Mouse (Mus musculus): ENCODE results near the gene Arrdc3.
"Not testable (repeated sequence)": the region's sequence is repeated elsewhere in the genome, so short reads cannot be mapped to it uniquely, and the experiment has no call there.

Arrdc3 gene

DNA sequence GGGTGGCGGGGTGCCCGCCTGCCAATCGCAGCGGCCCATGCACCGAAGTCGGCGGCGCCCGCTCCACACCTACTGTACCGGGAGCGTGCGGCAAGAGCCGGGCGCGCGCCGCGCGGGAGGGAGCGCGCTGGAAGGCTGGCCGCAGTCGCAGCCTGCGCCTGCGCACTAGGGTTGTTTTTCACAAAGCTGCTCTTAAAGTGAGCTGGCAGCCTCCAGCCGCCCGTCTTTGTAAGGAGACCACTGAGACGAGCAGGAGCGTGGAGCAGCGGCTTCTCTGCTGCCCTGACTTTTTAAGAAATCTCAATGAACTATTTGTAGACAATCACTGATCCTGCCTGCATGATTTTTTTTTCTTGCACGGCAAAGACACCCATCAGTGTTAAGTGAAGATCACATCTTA, at the start of gene Arrdc3:
TSS of gene Arrdc3 (plus strand) at position 195 of the 400 bp plus-strand sequence.
- DNase-seq, result peak; percentile 97

DNA sequence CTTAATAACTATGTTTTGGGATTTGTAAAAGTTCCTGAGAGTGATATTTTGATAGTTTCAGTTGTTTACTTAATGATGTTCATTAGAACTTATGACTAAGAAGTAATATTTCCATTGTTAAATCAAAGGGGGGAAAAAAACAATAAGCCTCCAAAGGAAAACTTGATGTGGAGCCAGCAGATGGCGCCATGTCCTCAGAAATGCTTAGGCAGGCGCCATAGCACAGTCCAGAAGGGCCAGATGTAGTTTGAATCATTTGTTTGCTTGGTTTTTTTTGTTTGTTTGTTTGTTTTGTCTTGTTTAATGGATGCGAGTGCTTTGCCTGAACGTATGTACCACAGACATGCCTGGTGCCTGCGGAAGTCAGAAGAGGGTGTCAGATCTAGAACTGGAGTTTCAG, 21.0 kb upstream of the Arrdc3 start:
- peak; percentile 76 for DNase-seq

DNA sequence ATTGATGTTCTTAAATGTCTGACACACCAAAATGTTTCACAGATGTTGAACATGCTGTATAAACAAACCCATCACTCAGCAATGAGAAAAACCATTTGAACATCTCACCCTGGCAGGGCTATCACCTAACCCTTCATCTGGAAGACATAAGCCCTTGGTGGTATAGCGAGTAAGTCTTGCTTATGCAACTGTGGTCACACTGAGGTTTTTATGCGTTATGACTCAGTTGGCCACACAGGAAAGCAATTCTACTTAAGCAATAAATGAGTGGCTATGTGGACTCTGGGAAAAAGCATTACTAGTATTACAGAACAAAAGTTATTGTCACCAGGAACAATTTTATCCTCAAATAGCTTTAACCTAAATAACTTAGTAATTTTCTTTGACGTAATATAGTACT, 19.0 kb upstream of the Arrdc3 start:
- DNase-seq, result no peak

DNA sequence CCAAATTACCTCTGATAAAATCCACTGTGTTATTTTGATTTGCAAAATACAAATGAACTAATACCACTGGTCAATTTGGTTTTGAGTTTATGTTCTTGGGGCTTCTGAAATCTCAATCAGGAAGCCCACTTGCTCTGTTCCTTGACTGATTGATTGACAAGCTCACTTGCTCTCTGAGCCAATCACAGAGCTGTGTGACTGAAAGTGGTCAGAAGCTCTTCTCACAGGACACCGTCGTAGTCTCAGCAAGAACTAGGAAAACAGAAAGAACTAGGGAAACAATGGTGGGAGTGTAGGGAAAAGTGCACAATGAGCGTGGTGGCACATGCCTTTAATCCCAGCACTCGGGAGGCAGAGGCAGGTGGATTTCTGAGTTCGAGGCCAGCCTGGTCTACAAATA, 8.1 kb upstream of the Arrdc3 start:
- DNase-seq, result no peak

DNA sequence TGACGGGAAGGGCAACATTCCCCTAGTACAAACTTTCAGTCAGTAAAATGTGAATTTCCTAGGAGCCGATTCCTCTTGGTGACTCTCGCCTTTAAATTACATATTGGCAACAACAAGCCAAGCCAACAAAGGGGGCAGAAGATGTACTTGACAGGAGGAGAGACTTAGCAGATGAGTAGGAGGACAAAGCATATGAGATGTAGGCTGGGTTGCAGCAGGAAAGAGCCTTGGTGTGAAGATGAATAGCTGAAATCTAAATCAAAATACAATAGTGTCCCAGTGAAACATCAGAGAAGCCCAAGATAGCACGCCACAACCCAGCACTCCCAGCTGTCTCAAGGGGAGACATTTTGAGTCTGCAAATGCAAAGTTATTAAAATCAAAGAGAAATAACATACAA, 2.4 kb upstream of the Arrdc3 start:
- no peak for DNase-seq

DNA sequence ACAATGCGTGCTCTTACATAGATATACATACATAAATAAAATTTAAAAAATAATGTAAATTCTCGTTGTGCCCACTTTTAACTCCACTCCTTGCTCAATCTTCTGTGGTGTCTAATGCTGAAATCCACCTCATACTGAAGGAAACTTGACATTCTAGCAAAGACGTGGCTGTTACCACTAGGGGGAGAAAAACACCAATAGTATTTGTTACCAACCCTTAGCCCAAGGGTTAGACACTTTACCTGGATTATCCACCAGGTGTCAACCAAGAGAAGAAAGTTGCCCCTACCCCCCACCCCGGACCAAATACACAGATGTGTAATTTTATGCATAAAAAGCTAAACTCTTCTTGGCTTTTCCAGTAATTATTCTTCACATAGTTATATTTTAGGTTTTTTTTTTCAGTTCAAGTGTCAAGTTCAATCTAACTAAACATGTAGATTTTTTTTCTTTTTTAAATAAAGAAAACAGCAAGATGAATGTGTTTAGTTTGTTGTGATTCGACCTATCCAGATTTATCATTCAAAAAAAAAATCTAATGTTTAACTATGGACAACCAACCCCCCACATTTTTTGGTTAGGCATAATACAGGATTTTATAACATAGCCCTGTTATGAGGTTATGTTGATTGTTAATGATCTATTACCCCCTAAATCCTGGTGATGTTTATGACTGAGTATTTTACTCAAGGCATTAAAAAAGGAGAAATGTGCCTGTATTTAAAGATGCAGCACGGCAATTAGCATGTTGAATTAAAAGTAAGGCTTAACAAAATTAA, 1.3 kb upstream of the Arrdc3 start:
- DNase-seq, result peak; percentile 86

DNA sequence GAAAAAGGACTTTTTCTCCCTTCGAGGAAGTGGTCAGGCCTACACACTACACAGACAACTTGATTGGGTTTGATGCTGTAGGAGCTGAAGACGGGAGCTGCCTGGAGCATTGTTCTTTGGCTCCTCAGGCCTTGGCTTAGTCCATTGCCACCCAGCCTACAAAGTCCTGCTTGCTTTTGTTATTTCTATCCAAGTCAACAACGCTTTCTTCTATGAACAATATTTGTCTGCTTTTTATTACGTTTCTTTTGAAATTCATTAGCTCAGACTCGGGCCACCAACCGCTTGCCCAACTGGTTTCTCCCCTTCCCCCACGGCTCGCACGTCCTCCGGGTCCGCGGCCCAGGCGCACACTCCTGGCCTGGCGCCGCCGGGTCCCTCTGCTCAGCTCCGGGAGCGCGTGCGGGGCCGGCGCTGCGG, 458 bp upstream of the Arrdc3 start:
- no peak for DNase-seq

DNA sequence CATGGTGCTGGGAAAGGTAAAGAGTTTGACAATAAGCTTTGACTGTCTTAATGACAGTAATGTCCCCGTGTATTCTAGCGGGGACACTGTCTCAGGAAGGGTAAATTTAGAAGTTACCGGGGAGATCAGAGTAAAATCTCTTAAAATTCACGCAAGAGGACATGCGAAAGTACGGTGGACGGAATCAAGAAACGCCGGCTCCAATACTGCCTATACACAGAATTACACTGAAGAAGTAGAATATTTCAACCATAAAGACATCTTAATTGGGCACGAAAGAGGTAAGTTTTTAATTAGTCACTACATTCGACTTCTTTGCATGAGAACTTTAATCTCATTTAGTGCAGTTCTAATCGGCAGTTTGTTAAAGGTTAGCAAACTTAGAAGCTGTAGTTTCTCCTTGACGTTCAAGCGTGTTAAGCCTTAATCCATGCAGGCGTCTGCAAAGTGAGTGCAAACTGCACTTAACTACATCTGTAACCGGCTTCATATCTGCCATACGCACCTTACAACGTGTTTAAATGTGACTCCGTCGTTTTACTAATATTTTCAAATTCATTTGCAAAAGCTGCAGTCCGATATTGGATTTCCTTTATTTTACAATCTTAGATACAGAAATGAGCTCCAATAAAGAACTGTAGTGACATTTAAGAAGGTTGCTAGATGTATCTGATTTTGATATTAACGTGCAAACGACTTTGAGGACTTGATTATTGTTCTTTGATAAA, 629 bp downstream of the Arrdc3 start:
- no peak for DNase-seq

DNA sequence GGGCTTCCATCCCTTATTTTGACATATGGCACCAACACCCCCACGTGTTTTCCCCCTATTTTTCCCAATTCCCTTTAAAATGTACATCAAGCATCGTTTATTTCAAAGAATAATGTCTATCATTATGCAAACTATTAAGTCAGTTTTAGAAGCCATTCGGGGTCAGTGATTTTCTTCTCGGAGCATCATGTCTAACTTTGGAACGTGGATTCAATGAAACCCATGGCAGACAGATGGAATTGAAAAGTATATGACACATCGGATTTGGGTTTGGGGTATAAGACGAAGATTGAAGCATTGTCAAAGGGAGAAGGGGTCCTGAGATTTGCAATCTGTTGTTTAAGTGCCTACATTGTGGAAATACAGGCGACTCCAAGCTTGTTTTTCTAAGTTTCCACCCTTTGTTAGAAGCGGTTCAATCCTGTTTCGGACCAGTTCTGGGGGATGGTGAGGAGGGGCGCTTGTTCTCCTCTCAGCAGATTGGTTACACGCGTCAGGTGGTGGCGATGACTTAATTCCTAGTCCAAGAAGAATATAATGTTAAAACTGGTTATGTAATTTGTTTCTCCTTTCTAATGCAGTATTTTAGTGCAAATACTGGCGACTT, 1.3 kb downstream of the Arrdc3 start:
- DNase-seq, result peak; percentile 90

DNA sequence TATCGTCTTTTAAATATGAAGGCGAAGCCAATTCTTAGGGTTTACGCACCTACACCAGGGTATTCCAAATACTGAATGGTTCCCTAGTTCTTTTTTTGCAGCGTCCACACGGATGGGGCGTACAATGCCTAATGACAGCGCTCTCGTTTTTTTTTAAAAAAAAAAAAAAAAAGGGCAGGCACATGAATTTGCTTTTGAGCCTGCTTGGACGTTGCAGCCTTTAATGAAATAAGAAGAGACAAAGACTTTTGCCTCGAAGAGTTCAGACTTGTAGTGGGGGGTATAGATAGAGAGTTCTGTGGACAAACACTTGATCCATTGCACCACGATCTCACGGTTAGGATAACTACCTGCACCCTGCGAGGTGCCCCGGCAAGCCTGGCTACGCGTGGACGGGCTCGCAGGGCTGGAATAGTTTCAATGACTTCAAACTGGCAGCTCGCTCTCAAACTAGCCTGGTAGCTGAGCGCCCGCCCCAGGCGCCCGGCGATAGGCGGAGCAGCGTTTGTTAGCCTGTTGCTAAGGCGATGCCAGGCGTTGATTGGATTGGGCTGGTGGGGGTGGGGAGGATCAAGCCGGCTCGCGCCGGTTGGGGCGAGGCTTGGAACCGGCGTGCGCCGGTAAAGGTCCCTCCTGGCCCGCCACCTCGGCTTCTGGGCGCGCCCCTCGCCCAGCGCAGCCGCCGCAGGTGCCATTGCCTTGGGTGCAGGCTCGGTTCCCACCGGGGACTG, 2.1 kb downstream of the Arrdc3 start:
- DNase-seq, result peak; percentile 97

DNA sequence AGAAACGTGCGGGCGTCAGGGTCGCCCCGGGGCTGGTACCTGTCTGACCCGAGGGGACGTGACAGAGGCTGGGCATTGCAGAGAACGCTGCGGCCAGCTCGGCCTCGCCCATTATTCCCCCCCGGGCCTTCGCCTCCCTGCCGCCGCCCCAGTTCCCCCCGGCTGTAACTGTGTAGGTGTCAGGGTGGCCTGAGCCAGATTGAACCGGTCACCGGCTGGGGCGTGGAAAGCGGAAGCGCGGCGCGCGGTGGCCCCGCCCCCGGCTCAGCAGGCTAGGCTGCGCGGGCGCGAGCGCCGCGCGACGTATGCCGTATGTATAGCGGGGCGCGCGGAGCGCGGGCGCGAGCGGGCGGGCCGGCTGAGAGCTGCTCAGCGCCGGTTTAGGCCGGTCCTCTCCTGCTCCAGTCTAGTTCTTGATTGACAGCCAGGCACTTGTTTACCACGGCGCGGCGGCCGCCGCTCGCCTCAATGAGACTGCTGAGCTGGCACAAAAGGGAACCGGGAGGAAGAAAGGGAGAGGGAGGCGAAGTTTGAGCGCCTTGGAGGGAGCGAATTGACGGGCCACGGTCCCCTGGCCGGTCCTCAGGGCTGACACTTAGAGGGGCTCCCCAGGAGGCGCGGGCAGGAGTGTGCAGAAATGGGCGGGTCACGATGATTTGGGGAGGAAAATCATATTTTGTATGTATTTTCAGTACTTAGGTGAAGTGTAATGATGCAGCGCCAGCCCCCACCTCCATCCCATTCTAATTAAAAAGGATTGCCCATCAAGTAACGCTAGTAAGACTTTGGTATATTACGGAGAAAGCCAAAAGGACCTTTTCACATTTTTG, 2.9 kb downstream of the Arrdc3 start:
- peak; percentile 94 for DNase-seq

DNA sequence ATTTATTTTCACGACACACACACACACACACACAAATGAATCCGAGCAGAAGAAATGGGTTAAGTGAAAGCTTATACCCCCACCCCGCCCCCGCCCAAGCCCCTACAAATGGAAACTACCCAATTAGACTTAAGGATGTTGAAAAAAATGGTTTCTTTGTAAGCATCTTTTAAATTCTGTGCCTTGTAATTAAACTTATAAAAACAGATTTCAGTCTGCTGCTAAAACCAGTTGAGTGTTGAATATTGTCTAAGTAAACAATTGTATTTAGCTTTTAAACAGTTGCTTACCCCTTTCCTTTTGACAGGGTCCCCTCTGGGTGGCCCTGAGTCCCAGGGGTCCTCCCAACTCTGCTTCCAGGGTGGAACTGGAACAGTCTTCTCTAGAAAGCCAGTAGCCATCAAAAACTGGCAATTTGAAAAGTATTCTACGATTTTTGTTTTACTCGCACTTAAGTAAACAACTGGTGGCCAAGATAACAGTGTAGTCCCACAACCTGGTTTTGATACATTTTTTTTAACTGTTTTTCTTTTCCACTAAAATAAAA, 3.6 kb downstream of the Arrdc3 start:
- no peak for DNase-seq

DNA sequence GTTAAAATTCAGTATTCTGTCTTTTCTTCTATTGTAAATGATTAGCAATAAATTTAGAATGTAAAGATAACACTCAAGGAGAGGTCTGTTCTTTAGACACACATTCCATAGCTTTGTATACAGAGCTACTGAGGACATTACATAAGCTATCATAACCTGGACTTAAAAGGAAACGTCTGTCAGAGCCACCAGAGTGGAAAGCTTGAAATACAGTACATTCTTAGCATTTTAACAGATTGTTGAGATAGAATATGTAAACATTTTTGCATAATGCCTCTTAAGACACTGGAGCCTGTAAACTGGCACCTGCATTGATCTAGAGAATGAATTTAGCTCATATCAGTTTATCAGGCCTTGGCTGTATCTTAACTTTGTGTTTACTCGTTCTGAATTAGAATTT, 4.7 kb downstream of the Arrdc3 start:
- no peak for DNase-seq

DNA sequence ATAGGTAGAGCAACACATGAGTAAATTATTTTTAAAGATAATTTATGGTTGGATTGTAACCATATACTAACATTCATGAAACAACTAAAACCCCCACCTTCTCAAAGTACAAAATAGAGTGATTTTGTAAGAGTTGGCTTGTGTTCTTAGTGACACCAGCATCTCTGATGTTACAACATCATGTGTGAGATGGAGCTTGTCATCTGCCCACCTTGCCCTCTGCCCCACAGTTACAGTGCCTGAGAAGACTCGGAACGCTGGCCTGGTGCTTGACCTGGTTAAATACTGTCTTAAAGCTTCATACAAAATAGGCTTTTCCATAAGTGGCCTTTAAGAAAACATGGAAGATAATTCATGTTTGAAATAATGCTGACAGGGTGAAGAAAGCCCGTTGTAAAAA, 11.7 kb downstream of the Arrdc3 start:
- not testable (repeated sequence) for DNase-seq

DNA sequence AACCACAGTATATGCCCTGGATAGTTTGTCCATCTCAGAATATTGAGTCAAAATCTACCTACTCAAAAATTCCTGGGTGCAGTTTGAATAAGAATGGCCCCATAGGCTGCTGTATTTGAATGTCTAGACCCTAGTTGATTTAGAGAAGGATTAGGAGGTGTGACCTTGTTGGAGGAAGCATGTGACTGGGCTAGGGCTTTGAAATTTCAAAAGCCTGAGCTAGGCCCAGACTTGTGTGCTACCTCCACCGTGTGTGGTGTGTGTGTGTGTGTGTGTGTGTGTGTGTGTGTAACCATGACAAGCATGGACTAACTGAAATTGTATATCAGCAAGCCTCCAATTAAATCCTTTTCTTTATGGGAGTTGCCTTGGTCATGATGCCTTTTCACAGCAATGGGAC, 14.2 kb downstream of the Arrdc3 start:
- DNase-seq, result no peak

DNA sequence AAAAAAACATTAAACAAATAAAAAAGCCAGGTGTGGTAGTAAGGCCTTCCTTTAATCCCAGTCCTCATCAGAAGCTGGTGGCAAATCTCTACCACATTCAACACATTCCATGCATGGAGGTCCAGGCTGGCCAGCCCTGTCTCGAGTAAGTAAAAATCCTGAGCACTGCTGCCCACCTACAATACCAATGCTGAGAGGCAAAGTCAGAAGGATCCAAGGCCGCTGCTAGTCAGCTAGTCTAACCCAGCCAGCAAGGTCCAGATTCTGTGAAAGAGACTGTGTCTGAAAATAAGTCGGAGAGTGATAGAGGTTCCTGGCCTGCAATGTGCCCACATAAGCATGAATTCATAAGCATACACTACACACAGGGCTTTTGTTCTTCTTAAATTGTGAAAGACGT, 14.9 kb downstream of the Arrdc3 start:
- DNase-seq, result no peak

DNA sequence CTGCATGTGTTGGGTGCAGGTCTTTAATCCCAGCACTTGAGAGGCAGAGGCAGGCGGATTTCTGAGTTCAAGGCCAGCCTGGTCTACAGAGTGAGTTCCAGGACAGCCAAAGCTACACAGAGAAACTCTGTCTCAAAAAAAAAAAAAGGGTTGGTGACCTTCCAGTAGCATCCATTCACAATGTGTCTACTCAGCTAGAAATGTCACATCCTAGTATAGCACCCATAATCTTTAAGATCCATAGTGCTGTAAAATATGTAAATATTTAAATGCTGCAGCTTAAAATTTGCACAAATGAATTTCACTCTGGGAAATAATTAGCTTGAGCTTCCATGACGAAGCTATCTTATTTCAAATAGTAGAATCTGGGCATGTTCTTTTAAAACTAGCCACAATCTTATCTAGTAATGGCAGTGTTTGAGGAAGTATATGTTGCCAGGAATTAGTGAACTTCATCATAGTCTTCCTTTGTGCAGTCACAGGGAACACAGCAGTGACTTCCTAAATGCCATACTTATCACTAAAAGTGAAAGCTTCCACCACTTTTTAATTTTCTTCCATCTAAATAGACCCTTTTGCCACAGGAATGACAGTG, 16.3 kb downstream of the Arrdc3 start:
- no peak for DNase-seq

DNA sequence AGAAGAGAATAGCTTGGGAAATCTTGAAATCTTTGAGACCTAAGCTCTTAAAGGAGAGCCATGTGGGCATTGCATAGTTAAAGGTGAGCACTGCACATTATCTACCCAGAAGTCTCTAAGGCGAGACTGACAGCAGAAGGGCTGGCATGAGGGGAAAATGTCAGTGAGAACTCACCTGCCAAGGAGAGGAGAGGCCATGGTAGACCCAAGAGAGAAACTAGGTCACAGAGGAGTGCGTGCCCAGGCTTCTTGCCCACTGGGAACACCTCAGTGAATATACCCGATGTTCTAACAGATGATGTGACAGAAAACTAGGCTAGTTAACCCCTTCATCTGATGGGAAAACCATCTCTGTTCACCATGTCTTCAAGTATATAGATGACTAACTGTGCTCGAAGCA, 18.2 kb downstream of the Arrdc3 start:
- DNase-seq, result no peak

DNA sequence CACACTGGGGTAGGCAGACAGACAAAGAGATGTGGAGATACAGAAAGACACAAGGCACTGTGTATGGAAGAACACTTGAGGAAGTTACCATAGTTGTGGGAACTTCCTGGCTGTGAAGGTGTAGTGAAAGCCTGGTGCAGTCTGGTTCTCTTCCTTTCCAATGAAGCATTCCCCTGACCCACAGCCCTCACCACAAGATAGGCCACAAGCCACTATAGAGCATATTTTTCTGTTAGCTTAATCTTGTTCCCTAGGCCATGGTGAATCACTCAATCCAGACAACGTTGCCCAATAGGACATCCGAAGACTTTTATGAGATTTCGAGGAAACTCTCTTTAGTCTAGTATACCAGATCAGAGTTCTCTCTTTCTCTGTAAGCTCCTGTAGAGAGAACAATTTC, 19.6 kb downstream of the Arrdc3 start:
- DNase-seq, result no peak

DNA sequence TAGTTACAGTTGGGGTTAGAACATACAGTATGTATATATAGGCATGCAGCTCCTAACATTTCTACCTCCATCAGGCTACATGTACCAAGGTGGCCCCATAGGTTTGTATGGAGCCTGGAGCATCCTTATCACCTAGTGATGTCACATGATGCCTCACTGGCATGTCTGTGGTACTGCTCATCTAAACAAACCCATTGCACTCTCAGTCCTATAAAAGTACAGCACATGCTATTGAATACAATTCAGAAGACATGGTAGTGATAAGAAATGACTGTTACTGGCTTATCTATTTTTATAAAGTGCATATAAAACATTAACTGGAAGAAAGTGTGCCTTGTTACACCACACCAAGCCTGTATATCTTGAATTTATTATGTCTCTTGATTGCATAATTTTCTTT, 30.2 kb downstream of the Arrdc3 start:
- no peak for DNase-seq

DNA sequence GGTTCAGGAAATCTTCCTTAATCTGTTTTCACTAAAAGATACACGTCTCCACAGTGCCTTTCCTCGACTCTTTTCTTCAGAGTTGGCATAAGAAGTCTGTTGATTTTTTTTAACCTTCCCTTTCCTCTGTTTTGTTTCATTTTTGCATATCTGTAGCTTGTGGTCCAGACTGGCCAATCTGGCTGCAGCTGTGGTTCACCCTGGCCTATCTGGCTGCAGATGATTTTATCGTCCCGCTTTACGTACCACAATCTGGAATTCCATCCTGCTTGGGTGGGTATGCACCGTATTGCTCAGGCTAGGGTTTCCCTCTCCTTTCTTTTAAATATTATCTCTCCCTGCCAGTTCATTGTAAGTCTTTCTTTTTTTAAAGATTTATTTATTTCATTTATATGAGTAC, 37.8 kb downstream of the Arrdc3 start:
- no peak for DNase-seq
